Mouse (Mus musculus): ENCODE measurements at regions not wholly inside any gene's neighbourhood (a gene's known extent, or its start where the extent isn't known, plus 50 kb on each side); places are given as distances from the start of the nearest gene placed in this dataset.
"Not testable (repeated sequence)": the region's sequence is repeated elsewhere in the genome, so short reads cannot be mapped to it uniquely, and the experiment has no call there.

- not testable (repeated sequence) for TF ChIP-seq CTCF, EP300 (IDR thresholded peaks at IDR 0.05; ENCODE audit: low read depth)
Observed at GRCm38 (mm10) chr8:24376846-24377245, 348.8 kb downstream of the Adam3 start.

Data from liver, postnatal 0 days (tissue).